Mouse (Mus musculus) heart, postnatal 0 days (tissue): ENCODE results near the gene Ptges3l.

ENCODE experiments used
- CTCF ChIP-seq: IDR thresholded peaks from 2 replicates; pipeline ENCODE4 v1.5.1; 2016; ENCODE audit warnings: antibody characterized with exemption, control low read depth, low read depth
- EP300 ChIP-seq: IDR thresholded peaks from 2 replicates; pipeline ENCODE4 v1.6.1; 2016; ENCODE audit warnings: antibody characterized with exemption, low read depth

DNA sequence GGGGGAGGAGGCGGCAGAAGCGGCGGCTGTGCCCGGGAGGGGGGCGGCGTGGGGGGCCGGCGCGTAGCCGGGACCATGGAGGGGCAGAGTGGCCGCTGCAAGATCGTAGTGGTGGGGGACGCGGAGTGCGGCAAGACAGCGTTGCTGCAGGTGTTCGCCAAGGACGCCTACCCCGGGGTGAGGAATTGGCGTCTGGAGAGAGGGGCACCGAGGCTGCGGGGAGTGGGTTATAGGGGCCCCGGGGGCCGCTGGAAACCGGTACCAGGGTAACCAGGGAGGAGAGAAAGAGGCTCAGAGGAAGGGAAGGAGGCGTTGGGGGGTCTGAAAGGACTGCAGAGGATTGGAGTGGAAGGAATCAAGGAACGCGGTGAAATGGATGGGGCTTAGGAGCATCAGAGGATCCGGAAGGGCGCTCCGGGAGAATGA lies 43.1 kb upstream of the Ptges3l start:
- TF ChIP-seq CTCF (no peak), EP300 (no peak)
